Mouse (Mus musculus) neural tube, embryonic 11.5 days (tissue): ENCODE results near the gene Sp9. TPM values are rescaled to one million over a fixed set of nuclear protein-coding genes. Genes with fewer than 3 reads are reported as not detected.

Source experiments
- ATAC-seq: fragments of 200-750 bp; cut with Nextera tagmentation; 2 replicates; pipeline ENCODE4 v1.8.0; 2017; ENCODE audit warnings: moderate number of reproducible peaks, mild to moderate bottlenecking, moderate TSS enrichment, moderate library complexity; ENCODE audit not compliant: insufficient read depth, low FRiP score, low TSS enrichment
- DNase-seq: peaks from one replicate; pipeline ENCODE4 v3.0.0-alpha.2; 2015; ENCODE audit warnings: low spot score
- H3K27ac ChIP-seq: fragments of 300-500 bp; sonication (generic); 2 replicates; pipeline ENCODE4 v1.5.1; 2014; ENCODE audit warnings: low read depth, mild to moderate bottlenecking, low read length
- H3K27me3 ChIP-seq: fragments of 300-500 bp; sonication (generic); 2 replicates; pipeline ENCODE4 v1.6.1; 2014; ENCODE audit warnings: mild to moderate bottlenecking, low read length, mixed read lengths; ENCODE audit not compliant: control insufficient read depth, insufficient read depth
- H3K36me3 ChIP-seq: fragments of 300-500 bp; sonication (generic); 2 replicates; pipeline ENCODE4 v1.6.1; 2014; ENCODE audit warnings: mild to moderate bottlenecking, low read length, moderate library complexity, mixed read lengths; ENCODE audit not compliant: control insufficient read depth, insufficient read depth
- H3K4me1 ChIP-seq: fragments of 300-500 bp; sonication (generic); 2 replicates; pipeline ENCODE4 v1.6.1; 2014; ENCODE audit warnings: low read length, mixed read lengths; ENCODE audit not compliant: control insufficient read depth, insufficient read depth
- H3K4me2 ChIP-seq: fragments of 300-500 bp; sonication (generic); 2 replicates; pipeline ENCODE4 v1.6.1; 2014; ENCODE audit warnings: low read depth, mild to moderate bottlenecking, moderate library complexity
- H3K4me3 ChIP-seq: fragments of 300-500 bp; sonication (generic); 2 replicates; pipeline ENCODE4 v1.5.1; 2014; ENCODE audit warnings: low read depth, low read length
- H3K9ac ChIP-seq: fragments of 300-500 bp; sonication (generic); 2 replicates; pipeline ENCODE4 v1.6.1; 2014; ENCODE audit warnings: mild to moderate bottlenecking, low read length
- H3K9me3 ChIP-seq: fragments of 300-500 bp; sonication (generic); 2 replicates; pipeline ENCODE4 v1.6.1; 2016; ENCODE audit warnings: low read length; ENCODE audit not compliant: control insufficient read depth
- WGBS: fragments of 180-500 bp; shearing (Covaris S2); extraction: QIAGEN DNeasy Blood & Tissue Kit; methylation state at CpG from one replicate; pipeline ENCODE4 v1.1.7; 2014; 5-methylcytosine and 5-hydroxymethylcytosine counted together
- polyA plus RNA-seq: library from polyadenylated mRNA; unstranded; fragments of >200 nt; fragmentation: Nextera tagmentation; extraction: Ambion mirVana; gene quantifications from 2 replicates; pipeline ENCODE4 v1.2.1, GENCODE M21; 2014

Sp9 gene
- polyA plus RNA-seq, 1 experiment from 2014 or later = 2.0 TPM

DNA sequence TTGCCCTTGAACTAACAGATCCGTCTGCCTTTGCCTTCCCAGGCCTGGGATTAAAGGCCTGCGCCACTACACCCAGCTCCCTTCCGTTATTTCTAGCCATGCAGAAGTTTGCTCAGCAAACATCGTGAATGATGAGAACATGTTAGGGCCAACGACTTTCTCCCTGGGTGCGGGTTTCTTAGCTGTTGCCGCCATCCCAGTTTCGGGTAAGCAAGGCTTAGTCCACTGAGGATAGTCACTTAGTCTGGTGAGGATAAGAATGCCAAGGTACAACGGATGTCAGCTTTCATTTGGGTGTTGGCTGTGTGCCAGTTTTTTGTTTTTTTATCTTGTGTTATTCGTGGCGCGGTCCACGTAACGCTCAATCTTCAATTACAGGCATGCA, 41.4 kb downstream of the Sp9 start:
- no peaks in the 10 kb centered on the region for H3K4me1 ChIP-seq
- WGBS = 50% methylated on average over 14 of the region's 14 CpGs

DNA sequence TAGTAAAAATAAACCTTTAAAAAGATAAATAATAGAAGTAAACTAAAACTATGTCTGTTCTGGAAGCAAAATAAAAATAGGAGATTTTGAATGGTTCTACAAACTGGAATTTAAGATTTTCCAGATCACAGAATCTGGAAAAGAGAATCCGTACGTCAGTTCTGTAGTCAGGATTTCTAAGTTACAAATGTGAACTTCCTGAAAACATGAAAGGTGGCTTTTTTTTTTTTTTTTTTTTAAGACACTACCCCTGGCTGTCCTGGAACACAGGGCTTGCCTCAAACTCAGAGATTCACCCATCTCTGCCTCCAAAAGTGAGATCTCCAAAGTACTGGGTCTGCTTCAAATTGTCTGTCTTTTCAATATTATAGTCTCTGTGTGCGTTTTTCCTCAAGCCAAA, 42.6 kb downstream of the Sp9 start:
- H3K9me3 ChIP-seq = no peaks in the 10 kb centered on the region
- no peaks in the 10 kb centered on the region for H3K27me3 ChIP-seq
- ATAC-seq = no peak

More for the DNA sequence above, 41.4 kb downstream of the Sp9 start:
- peak overlapping the region; percentile 42 for H3K4me2 ChIP-seq
- H3K9ac ChIP-seq = peak overlapping the region; percentile 52
- DNase-seq = no peak
- H3K27me3 ChIP-seq = no peaks in the 10 kb centered on the region
- no peaks in the 10 kb centered on the region for H3K36me3 ChIP-seq
- peak; percentile 35; the same call in 1 of the 2 replicates for ATAC-seq
- H3K9me3 ChIP-seq = no peaks in the 10 kb centered on the region
- peak overlapping the region; percentile 61 for H3K4me3 ChIP-seq
- 0 out of 2 replicates have a peak overlapping the region, but pooled peaks have one; percentile 20 for H3K27ac ChIP-seq

DNA sequence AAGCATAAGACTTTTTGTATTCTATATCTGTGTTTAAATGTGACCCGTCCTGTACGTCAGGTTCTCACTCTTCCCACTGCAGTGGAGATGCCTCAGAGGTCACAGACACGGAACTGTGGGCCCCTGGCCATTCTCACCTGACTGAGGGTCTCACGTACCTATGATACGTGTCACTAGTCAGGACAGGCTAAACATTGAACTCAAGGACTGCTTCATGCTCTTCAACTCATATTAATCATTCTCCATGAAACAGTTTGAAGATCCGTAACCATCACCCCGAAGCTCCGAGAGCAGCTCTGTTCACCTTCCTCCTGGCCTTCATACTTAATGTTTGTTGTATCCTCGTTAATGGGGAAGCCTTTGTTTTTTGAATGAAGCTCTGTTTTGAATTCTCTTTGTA, 45.7 kb downstream of the Sp9 start:
- no peak overlapping the region for H3K4me2 ChIP-seq
- H3K9me3 ChIP-seq = no peaks in the 10 kb centered on the region
- H3K4me1 ChIP-seq = no peaks in the 10 kb centered on the region
- H3K27ac ChIP-seq = no peak overlapping the region
- no peak overlapping the region for H3K4me3 ChIP-seq
- ATAC-seq (no peak), DNase-seq (no peak)
- no peak overlapping the region for H3K9ac ChIP-seq
- no peaks in the 10 kb centered on the region for H3K27me3 ChIP-seq
- H3K36me3 ChIP-seq = no peaks in the 10 kb centered on the region; the same call in 1 of the 2 replicates
- 93% methylated on average over 9 of the region's 9 CpGs for WGBS

More for the DNA sequence above, 42.6 kb downstream of the Sp9 start:
- H3K4me1 ChIP-seq = no peaks in the 10 kb centered on the region
- no peak overlapping the region for H3K4me2 ChIP-seq
- no peak for DNase-seq
- 94% methylated on average over 3 of the region's 3 CpGs for WGBS
- no peak overlapping the region for H3K4me3 ChIP-seq
- no peak overlapping the region for H3K27ac ChIP-seq
- no peaks in the 10 kb centered on the region for H3K36me3 ChIP-seq
- H3K9ac ChIP-seq = no peak overlapping the region

DNA sequence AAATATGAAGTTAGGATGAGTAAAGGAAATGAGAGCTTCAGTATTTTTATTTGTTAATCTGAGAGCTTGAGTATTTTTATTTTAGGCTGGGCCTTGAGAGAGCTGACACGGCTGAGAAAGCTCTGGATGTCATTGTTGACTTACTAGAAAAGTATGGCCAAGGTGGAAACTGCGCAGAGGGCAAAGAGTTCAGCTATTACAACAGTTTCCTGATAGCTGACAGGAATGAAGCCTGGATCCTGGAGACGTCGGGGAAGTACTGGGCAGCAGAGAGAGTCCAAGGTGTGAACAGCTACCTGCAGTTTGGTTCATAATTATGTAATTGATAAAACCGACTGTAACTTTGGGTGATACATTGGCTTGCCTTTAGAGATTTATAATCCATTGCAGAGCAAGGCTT, 47.5 kb downstream of the Sp9 start:
- WGBS = 90% methylated on average over 5 of the region's 5 CpGs

DNA sequence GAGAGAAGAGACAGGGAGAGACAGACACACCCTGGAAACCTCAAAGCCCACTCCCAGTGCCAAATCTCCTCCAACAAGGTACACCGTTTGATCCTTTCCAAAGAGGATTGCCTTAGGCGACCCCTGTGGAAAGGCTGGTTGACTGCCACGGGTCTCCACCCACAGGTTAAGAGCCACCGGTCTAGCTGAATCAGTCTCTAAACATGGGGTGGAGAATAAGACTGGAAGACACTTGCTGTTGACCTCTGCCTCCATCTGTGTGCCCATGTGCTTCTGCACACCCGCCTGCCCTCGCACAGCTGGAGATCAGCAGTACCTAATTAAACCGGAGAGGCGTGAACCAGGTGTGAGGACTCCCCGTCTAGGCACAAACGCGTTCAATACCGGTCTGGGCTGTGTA, 51.3 kb downstream of the Sp9 start:
- WGBS = 64% methylated on average over 12 of the region's 12 CpGs
- Histone ChIP-seq H3K4me3 (no peak overlapping the region), H3K27ac (no peak overlapping the region), H3K9me3 (no peaks in the 10 kb centered on the region), H3K36me3 (no peaks in the 10 kb centered on the region; the same call in 1 of the 2 replicates), H3K4me1 (no peaks in the 10 kb centered on the region), H3K4me2 (no peak overlapping the region), H3K27me3 (no peaks in the 10 kb centered on the region), H3K9ac (no peak overlapping the region)
- DNase-seq = no peak
- no peak for ATAC-seq

More for the DNA sequence above, 47.5 kb downstream of the Sp9 start:
- Histone ChIP-seq H3K4me2 (no peak overlapping the region), H3K9ac (no peak overlapping the region), H3K36me3 (no peaks in the 10 kb centered on the region; the same call in 1 of the 2 replicates), H3K27ac (no peak overlapping the region), H3K27me3 (no peaks in the 10 kb centered on the region), H3K9me3 (no peaks in the 10 kb centered on the region), H3K4me3 (no peak overlapping the region), H3K4me1 (no peaks in the 10 kb centered on the region)
- DNase-seq (no peak), ATAC-seq (no peak)

DNA sequence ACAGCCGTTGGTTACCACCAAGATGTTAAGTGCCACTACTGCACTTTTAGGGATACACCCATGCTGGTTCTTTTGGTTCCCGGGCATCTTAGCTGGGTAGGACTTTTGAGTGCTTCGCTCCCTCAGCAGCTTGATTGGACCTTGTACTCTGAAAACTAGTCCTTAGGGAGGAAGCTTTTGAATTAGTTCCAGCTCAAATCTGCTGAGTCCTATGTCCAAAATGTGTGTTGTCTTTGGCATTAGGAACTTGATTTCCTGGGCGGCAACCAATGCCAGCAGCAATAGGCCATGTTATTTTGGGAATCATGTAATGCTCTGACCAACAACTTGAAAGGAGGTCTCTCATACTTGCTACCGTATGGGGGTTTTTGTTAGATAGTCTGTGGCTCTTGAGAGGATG, 54.1 kb downstream of the Sp9 start:
- no peaks in the 10 kb centered on the region for H3K27me3 ChIP-seq
- no peak overlapping the region for H3K4me2 ChIP-seq
- H3K27ac ChIP-seq = no peak overlapping the region
- no peak overlapping the region for H3K9ac ChIP-seq
- no peaks in the 10 kb centered on the region for H3K9me3 ChIP-seq
- DNase-seq = no peak
- ATAC-seq = no peak
- 87% methylated on average over 5 of the region's 5 CpGs for WGBS
- H3K36me3 ChIP-seq = no peaks in the 10 kb centered on the region
- no peak overlapping the region for H3K4me3 ChIP-seq
- H3K4me1 ChIP-seq = no peaks in the 10 kb centered on the region

Other genes starting within 250 kb of the Sp9 start
- 93.3 and 98.5 TPM in 2 replicates for gene Ola1, start 53.0 kb upstream of the Sp9 start, polyA plus RNA-seq
- gene Scrn3, start 40.7 kb downstream of the Sp9 start, polyA plus RNA-seq = 12.4 and 14.5 TPM in 2 replicates
- 21.0 and 23.0 TPM in 2 replicates for gene Cir1, start 40.8 kb downstream of the Sp9 start, polyA plus RNA-seq
- 5.0 and 6.4 TPM in 2 replicates for gene Gpr155, start 114.6 kb downstream of the Sp9 start, polyA plus RNA-seq